Mouse (Mus musculus) liver, adult 2 months (tissue): ENCODE results near the gene Zfp418.

Source experiments
- CTCF ChIP-seq: fragments of 200-500 bp; IDR thresholded peaks from 2 replicates; pipeline ENCODE4 v1.5.1; 2011; ENCODE audit warnings: low read depth, low read length, control low read depth
- POLR2A ChIP-seq: fragments of 200-500 bp; IDR thresholded peaks from 2 replicates; pipeline ENCODE4 v1.6.1; 2011; ENCODE audit warnings: low read length, control low read depth; ENCODE audit not compliant: insufficient read depth; ENCODE audit errors: extremely low read depth

- TF ChIP-seq CTCF, result peak; percentile 53
- TF ChIP-seq POLR2A, result no peak
Observed at GRCm38 (mm10) chr7:7136379-7136866, 34.7 kb upstream of the Zfp418 start, which contains the start of gene Zfp773.
